Mouse (Mus musculus): ENCODE measurements around the gene Scly. TPM values are rescaled to one million over a fixed set of nuclear protein-coding genes. Genes with fewer than 3 reads are reported as not detected.

Gene Scly
- polyA plus RNA-seq, 2 experiments: 11.6 to 13.5 TPM

DNA sequence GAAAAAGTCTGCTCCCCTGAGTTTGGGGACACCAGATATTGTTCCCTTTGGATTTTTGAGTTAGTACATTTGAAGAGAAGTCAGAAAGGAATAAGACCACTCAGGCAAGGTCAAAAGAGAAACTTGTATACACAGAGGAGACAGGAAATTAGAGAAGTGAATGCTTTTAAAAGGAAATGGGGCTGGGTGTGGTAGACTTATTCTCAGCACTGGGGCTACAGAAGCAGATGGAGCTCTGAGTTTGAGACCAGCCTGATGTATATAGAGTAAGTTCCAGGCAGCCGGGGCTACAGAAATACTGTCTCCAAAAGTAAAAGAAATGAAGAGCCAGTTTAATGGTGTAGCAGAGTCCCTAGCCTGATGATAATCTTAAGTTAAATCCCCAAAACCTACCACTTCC, 15.6 kb upstream of the Scly start:
- peaks cover 73% of the 10 kb centered on the region for H3K36me3 ChIP-seq (ENCODE audit: control insufficient read depth, insufficient read depth, low read length)
- WGBS: 92% methylated on average over 1 of the region's 1 CpGs

GRCm38 (mm10) chr1:91289375-91289774, 8.8 kb upstream of the Scly start:
- no peak for ATAC-seq (ENCODE audit: low FRiP score, low read depth)
- Histone ChIP-seq H3K27me3 (ENCODE audit: control insufficient read depth, insufficient read depth, low read length) (no peaks in the 10 kb centered on the region), H3K4me2 (replicated peaks; ENCODE audit: low read depth, low read length, severe bottlenecking) (no peak overlapping the region), H3K9ac (ENCODE audit: low read depth, low read length, severe bottlenecking) (no peak overlapping the region), H3K27ac (replicated peaks; ENCODE audit: low read depth, low read length) (no peak overlapping the region), H3K4me1 (ENCODE audit: control insufficient read depth, insufficient read depth, low read length) (no peaks in the 10 kb centered on the region), H3K36me3 (ENCODE audit: control insufficient read depth, insufficient read depth, low read length) (peaks cover 35% of the 10 kb centered on the region), H3K4me3 (replicated peaks; ENCODE audit: low read length) (no peak overlapping the region), H3K9me3 (ENCODE audit: control insufficient read depth, low read length) (no peaks in the 10 kb centered on the region)
- 93% methylated on average over 1 of the region's 1 CpGs for WGBS
- no peak for TF ChIP-seq POLR2A (IDR thresholded peaks at IDR 0.05; ENCODE audit: borderline replicate concordance, extremely low read depth, insufficient read depth, insufficient read length)
- DNase-seq (ENCODE audit: low spot score): no peak

More for the DNA sequence above, 15.6 kb upstream of the Scly start:
- DNase-seq (ENCODE audit: low spot score) (no peak), ATAC-seq (ENCODE audit: low FRiP score, low read depth) (no peak)
- Histone ChIP-seq H3K27me3 (ENCODE audit: control insufficient read depth, insufficient read depth, low read length) (no peaks in the 10 kb centered on the region), H3K4me1 (ENCODE audit: control insufficient read depth, insufficient read depth, low read length) (no peaks in the 10 kb centered on the region), H3K9ac (ENCODE audit: low read depth, low read length, severe bottlenecking) (no peak overlapping the region), H3K9me3 (ENCODE audit: control insufficient read depth, low read length) (no peaks in the 10 kb centered on the region), H3K4me3 (replicated peaks; ENCODE audit: low read length) (no peak overlapping the region), H3K27ac (replicated peaks; ENCODE audit: low read depth, low read length) (no peak overlapping the region), H3K4me2 (replicated peaks; ENCODE audit: low read depth, low read length, severe bottlenecking) (no peak overlapping the region)
- no peak for TF ChIP-seq POLR2A (IDR thresholded peaks at IDR 0.05; ENCODE audit: borderline replicate concordance, extremely low read depth, insufficient read depth, insufficient read length)

GRCm38 (mm10) chr1:91292101-91292825, 5.9 kb upstream of the Scly start:
- Histone ChIP-seq H3K4me1 (ENCODE audit: control insufficient read depth, insufficient read depth, low read length) (no peaks in the 10 kb centered on the region), H3K9me3 (ENCODE audit: control insufficient read depth, low read length) (no peaks in the 10 kb centered on the region), H3K9ac (ENCODE audit: low read depth, low read length, severe bottlenecking) (no peak overlapping the region), H3K27me3 (ENCODE audit: control insufficient read depth, insufficient read depth, low read length) (no peaks in the 10 kb centered on the region), H3K36me3 (ENCODE audit: control insufficient read depth, insufficient read depth, low read length) (peaks cover 7% of the 10 kb centered on the region; the same call in 1 of the 2 replicates), H3K27ac (replicated peaks; ENCODE audit: low read depth, low read length) (no peak overlapping the region), H3K4me2 (replicated peaks; ENCODE audit: low read depth, low read length, severe bottlenecking) (no peak overlapping the region), H3K4me3 (replicated peaks; ENCODE audit: low read length) (no peak overlapping the region)
- ATAC-seq (ENCODE audit: low FRiP score, low read depth): no peak
- TF ChIP-seq POLR2A (IDR thresholded peaks at IDR 0.05; ENCODE audit: borderline replicate concordance, extremely low read depth, insufficient read depth, insufficient read length): no peak
- DNase-seq (ENCODE audit: low spot score): no peak
- WGBS: 91% methylated on average over 11 of the region's 11 CpGs

DNA sequence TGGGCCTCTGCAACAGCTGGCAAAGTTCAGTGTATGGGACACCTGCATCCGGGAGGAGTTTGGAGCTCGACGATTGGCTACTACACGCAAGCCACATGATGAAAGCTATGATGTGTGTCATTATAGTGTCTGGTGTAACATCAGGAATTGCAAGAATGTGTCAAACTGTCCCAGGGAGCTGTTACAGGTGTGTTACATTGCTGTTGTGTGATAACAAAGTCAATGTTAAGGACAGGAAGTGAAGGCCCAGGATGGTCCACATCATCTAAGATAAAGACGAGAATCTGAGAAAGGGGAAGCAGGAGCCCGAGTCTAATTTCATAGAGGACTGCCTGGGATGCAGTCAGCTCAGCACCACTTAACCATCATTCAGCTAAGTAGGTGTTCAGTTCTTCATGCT, 2.6 kb upstream of the Scly start:
- ATAC-seq (ENCODE audit: low FRiP score, low read depth) (no peak), DNase-seq (ENCODE audit: low spot score) (no peak)
- Histone ChIP-seq H3K4me3 (replicated peaks; ENCODE audit: low read length) (no peak overlapping the region), H3K36me3 (ENCODE audit: control insufficient read depth, insufficient read depth, low read length) (0 out of 2 replicates have a peak, but pooled peaks cover 2% of the 10 kb centered on the region), H3K27ac (replicated peaks; ENCODE audit: low read depth, low read length) (no peak overlapping the region), H3K9me3 (ENCODE audit: control insufficient read depth, low read length) (no peaks in the 10 kb centered on the region), H3K4me1 (ENCODE audit: control insufficient read depth, insufficient read depth, low read length) (0 out of 2 replicates have a peak, but pooled peaks cover 5% of the 10 kb centered on the region), H3K4me2 (replicated peaks; ENCODE audit: low read depth, low read length, severe bottlenecking) (no peak overlapping the region), H3K27me3 (ENCODE audit: control insufficient read depth, insufficient read depth, low read length) (no peaks in the 10 kb centered on the region), H3K9ac (ENCODE audit: low read depth, low read length, severe bottlenecking) (no peak overlapping the region)
- WGBS: 93% methylated on average over 6 of the region's 6 CpGs
- no peak for TF ChIP-seq POLR2A (IDR thresholded peaks at IDR 0.05; ENCODE audit: borderline replicate concordance, extremely low read depth, insufficient read depth, insufficient read length)

DNA sequence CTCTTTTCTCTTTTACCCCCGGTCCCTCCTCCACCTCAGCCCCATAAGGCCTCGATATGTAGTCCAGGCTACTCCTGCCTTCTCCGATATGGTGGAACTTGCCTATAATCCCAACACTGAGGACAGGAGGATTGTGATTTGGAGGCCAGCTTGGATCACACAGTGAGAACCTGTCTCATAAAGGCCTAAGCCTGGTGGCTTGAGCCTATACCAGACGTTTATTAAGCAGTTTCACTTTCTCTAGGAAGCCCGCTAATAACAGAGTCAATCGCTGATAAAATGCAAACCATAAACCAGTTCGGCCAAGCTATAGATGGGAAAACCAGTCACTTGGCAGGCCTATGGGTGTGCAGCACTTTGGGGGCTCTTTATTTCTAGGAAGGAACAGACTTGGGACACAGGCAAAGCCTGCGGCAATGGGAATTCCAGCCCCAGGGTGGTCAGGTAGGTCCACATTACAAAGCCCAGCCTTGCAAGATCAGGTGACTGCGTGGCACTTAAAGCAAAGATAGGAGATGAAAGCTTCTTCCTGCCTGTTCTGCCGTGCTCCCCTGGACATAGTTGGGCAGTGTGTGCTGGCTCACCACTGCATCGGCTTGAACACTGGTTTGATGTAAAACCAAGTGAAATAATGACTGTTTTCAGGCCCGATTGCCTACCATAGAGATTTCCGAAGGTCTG, 1.0 kb downstream of the Scly start:
- TF ChIP-seq POLR2A (IDR thresholded peaks at IDR 0.05; ENCODE audit: borderline replicate concordance, extremely low read depth, insufficient read depth, insufficient read length): no peak

More for the DNA sequence above, 1.0 kb downstream of the Scly start:
- no peak for DNase-seq (ENCODE audit: low spot score)
- Histone ChIP-seq H3K4me2 (replicated peaks; ENCODE audit: low read depth, low read length, severe bottlenecking) (peak overlapping the region; percentile 71), H3K4me1 (ENCODE audit: control insufficient read depth, insufficient read depth, low read length) (0 out of 2 replicates have a peak, but pooled peaks cover 5% of the 10 kb centered on the region), H3K27ac (replicated peaks; ENCODE audit: low read depth, low read length) (no peak overlapping the region), H3K9me3 (ENCODE audit: control insufficient read depth, low read length) (no peaks in the 10 kb centered on the region), H3K27me3 (ENCODE audit: control insufficient read depth, insufficient read depth, low read length) (no peaks in the 10 kb centered on the region), H3K4me3 (replicated peaks; ENCODE audit: low read length) (peak overlapping the region; percentile 64), H3K9ac (ENCODE audit: low read depth, low read length, severe bottlenecking) (peak overlapping the region; percentile 63; the same call in 1 of the 2 replicates), H3K36me3 (ENCODE audit: control insufficient read depth, insufficient read depth, low read length) (peaks cover 5% of the 10 kb centered on the region; the same call in 1 of the 2 replicates)
- no peak for ATAC-seq (ENCODE audit: low FRiP score, low read depth)
- 78% methylated on average over 13 of the region's 13 CpGs for WGBS
